In the genomic region with DNA sequence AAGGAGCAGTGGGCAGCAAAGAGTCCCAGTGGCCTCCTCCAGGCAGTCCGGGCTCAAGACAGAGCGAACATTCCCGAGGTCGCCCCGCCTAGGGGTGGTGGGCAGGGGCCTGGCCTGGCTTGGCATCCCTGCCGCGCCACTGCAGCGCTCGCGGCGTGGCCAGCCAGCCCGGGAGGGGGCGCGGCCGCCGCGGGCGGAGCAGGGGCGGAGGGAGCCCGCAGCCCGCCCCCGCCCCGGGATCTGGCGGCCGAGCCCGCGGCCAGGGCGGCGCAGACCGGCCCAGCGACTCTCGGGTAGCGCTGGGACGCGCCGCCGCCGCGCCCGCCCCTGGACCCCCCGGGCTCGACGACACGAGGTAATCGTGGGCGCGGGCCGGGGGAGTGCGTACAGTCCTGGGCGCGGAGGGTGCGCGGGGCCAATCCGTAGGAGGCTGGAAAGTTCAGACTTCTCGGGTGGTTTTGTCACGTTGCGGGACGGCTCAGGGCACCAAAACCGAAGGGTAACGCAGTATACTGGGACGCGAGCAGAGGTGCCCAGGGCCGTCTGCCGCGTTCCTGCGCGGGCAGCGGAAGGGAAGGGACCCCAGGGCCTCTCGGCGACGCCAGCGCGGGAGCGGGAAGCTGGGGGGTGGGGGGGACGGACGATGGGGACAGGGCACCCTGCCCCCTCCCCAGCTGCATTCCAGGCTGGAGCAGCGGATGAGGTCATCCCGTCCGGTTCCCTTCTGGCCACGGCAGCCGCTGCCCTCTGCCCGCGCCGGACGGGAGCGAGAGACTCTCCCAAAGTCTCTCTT, we compare ENCODE assay signal across 8 mouse cellular contexts. TPM values are rescaled to one million over a fixed set of nuclear protein-coding genes. Genes with fewer than 3 reads are reported as not detected.
DNase-seq lines count a peak whose midpoint lies in the region; ATAC-seq and TF ChIP-seq lines count a peak whose summit lies in the region.

A gene (plus strand): TSS at position 254 of the 793 bp plus-strand sequence.

- under 1% methylated on average over 85 of the region's 86 CpGs for WGBS in intestine, embryonic 14.5 days
- WGBS in liver, adult 2 months, result under 1% methylated on average over 65 of the region's 86 CpGs

- TF ChIP-seq POLR2A in brain, embryonic 14.5 days (IDR thresholded peaks at IDR 0.05; ENCODE audit: borderline replicate concordance, extremely low read depth, insufficient read depth, insufficient read length, poor library complexity, severe bottlenecking), result no peak
- peak; percentile 65; the same call in 1 of the 2 replicates for TF ChIP-seq POLR2A in liver, adult 2 months (IDR thresholded peaks at IDR 0.05; ENCODE audit: extremely low read depth, insufficient read depth, low read length)

- H3K4me2 ChIP-seq in intestine, embryonic 14.5 days (ENCODE audit: low read length), result peak within 1 kb of the TSS; percentile 73

- H3K36me3 ChIP-seq in intestine, embryonic 14.5 days (ENCODE audit: control insufficient read depth, insufficient read depth, low read length), result peaks cover 4% of the 10 kb centered on the region; the same call in 1 of the 2 replicates
- H3K36me3 ChIP-seq in liver, adult 2 months (ENCODE audit: control insufficient read depth, insufficient read depth, low read length), result no peaks in the 10 kb centered on the region

- peaks cover 15% of the 10 kb centered on the region; the same call in 1 of the 2 replicates for H3K79me2 ChIP-seq in liver, adult 2 months (ENCODE audit: control insufficient read depth, insufficient read depth, low read length)

- peak in 1 of 2 experiments; percentile 38 for DNase-seq in left cerebral cortex, adult 18-20 months (ENCODE audit: low spot score in 2 of 2)
- DNase-seq in left cerebral cortex, adult 11 months (ENCODE audit: low spot score), result no peak
- no peak for DNase-seq in brain, embryonic 14.5 days (ENCODE audit: low read depth)
- DNase-seq in gonadal fat pad, adult 2 months (ENCODE audit: low read depth), result no peak
- DNase-seq in intestine, embryonic 14.5 days (ENCODE audit: low spot score), result peak; percentile 79
- peak; percentile 56 for DNase-seq in liver, adult 2 months (ENCODE audit: extremely low read depth, low read depth, low spot score)
- peak; percentile 45 for DNase-seq in naive thymus-derived CD4-positive, alpha-beta T cell, adult 2 months (ENCODE audit: low read depth)
- DNase-seq in B cell, adult 2 months, result no peak

- no peaks in the 10 kb centered on the region for H3K27me3 ChIP-seq in intestine, embryonic 14.5 days (replicated peaks; ENCODE audit: control insufficient read depth, insufficient read depth, low read length)
- H3K27me3 ChIP-seq in liver, adult 2 months (ENCODE audit: control insufficient read depth, insufficient read depth, low read length), result no peaks in the 10 kb centered on the region

- peak within 1 kb of the TSS; percentile 95 for H3K27ac ChIP-seq in intestine, embryonic 14.5 days (ENCODE audit: low read depth)
- H3K27ac ChIP-seq in liver, adult 2 months (replicated peaks; ENCODE audit: insufficient read depth, low read depth, low read length), result peak within 1 kb of the TSS; percentile 99

- H3K9me3 ChIP-seq in intestine, embryonic 14.5 days (ENCODE audit: control insufficient read depth, low read length), result no peaks in the 10 kb centered on the region

- H3K4me3 ChIP-seq in intestine, embryonic 14.5 days (ENCODE audit: low read depth, low read length), result peak within 1 kb of the TSS; percentile 57
- peak within 1 kb of the TSS; percentile 96 for H3K4me3 ChIP-seq in liver, adult 2 months (ENCODE audit: insufficient read depth, low read depth, low read length)

- TF ChIP-seq CTCF in brain, embryonic 14.5 days (IDR thresholded peaks at IDR 0.05; ENCODE audit: borderline replicate concordance, extremely low read depth, insufficient read depth, insufficient read length), result no peak
- no peak; the same call in 1 of the 2 replicates for TF ChIP-seq CTCF in liver, adult 2 months (IDR thresholded peaks at IDR 0.05; ENCODE audit: low read depth, low read length)

- H3K9ac ChIP-seq in intestine, embryonic 14.5 days (ENCODE audit: low read length), result peak within 1 kb of the TSS; percentile 91
- H3K9ac ChIP-seq in liver, adult 2 months (ENCODE audit: low read depth, low read length), result peak within 1 kb of the TSS; percentile 95

- ATAC-seq in intestine, embryonic 14.5 days (replicated peaks; ENCODE audit: low FRiP score, low TSS enrichment, low read depth), result peak; percentile 70

- peaks cover 45% of the 10 kb centered on the region for H3K4me1 ChIP-seq in intestine, embryonic 14.5 days (replicated peaks; ENCODE audit: control insufficient read depth, insufficient read depth, low read length)
- H3K4me1 ChIP-seq in liver, adult 2 months (ENCODE audit: control insufficient read depth, insufficient read depth, low read length), result peaks cover 42% of the 10 kb centered on the region

RNA-seq across cellular contexts. Expression of the gene that starts here (rescaled TPM):
- 10 to 100 TPM; 15.3 to 16.3 TPM for total RNA-seq in left cerebral cortex, adult 18-20 months (2021)
- 9.3 and 13.5 TPM in 2 replicates for polyA plus RNA-seq in brain, embryonic 14.5 days (2012; rRNA removed)
- 80.3 and 115 TPM in 2 replicates for polyA plus RNA-seq in gonadal fat pad, adult 2 months (2012; rRNA removed)
- 44.9 and 45.7 TPM in 2 replicates for polyA plus RNA-seq in intestine, embryonic 14.5 days (2014; fragmentation: Nextera tagmentation; extraction: Ambion mirVana)
- 6.5 and 8.5 TPM in 2 replicates for total RNA-seq in liver, adult 2 months (2014; rRNA removed)
- polyA plus RNA-seq in liver, adult 2 months (2012; rRNA removed), result 39.7 and 42.7 TPM in 2 replicates

Comparison
In these comparisons a context has a peak if more than half of its experiments do, and no peak if none do; other contexts are left out.
1. DNase-seq: peak in intestine, embryonic 14.5 days (single experiment), liver, adult 2 months (single experiment) and naive thymus-derived CD4-positive, alpha-beta T cell, adult 2 months (single experiment); none in left cerebral cortex, adult 11 months (single experiment), brain, embryonic 14.5 days (single experiment), gonadal fat pad, adult 2 months (single experiment) and B cell, adult 2 months (0 of 2).